Mouse (Mus musculus) neutrophil, adult 5-6 weeks (primary cell): ENCODE results near the gene Eif3a. TPM values are rescaled to one million over a fixed set of nuclear protein-coding genes. Genes with fewer than 3 reads are reported as not detected.

Experiments used
- total RNA-seq: library from RNA; stranded (forward); fragments of 200-1000 nt; gene quantifications from 2 replicates; pipeline ENCODE4 v1.2.3, GENCODE M21; 2017

The Eif3a gene
- total RNA-seq, 1 experiment from 2014 or later, result 241 TPM

Other genes starting within 250 kb of the Eif3a start
- 67.2 and 71.3 TPM in 2 replicates for gene Cacul1, start 209.6 kb downstream of the Eif3a start, total RNA-seq
- 2.7 and 3.7 TPM in 2 replicates for gene Nanos1, start 34.7 kb downstream of the Eif3a start, total RNA-seq
- 33.8 and 34.8 TPM in 2 replicates for gene Fam45a, start 20.9 kb upstream of the Eif3a start, total RNA-seq
- 6.0 and 8.4 TPM in 2 replicates for gene Sfxn4, start 70.8 kb upstream of the Eif3a start, total RNA-seq
- 22.7 and 24.7 TPM in 2 replicates for gene Prdx3, start 83.9 kb upstream of the Eif3a start, total RNA-seq
- 18.9 and 19.2 TPM in 2 replicates for gene Grk5, start 99.1 kb upstream of the Eif3a start, total RNA-seq